Mouse (Mus musculus) erythroblast, adult 5-6 weeks (primary cell): Measurements from ENCODE around the gene Wwc2. TPM values are rescaled to one million over a fixed set of nuclear protein-coding genes. Genes with fewer than 3 reads are reported as not detected.

Experiments used
- ATAC-seq: replicated peaks from 2 replicates; pipeline ENCODE4 v1.8.0; 2016; ENCODE audit warnings: moderate number of reproducible peaks, mild to moderate bottlenecking, moderate TSS enrichment, inconsistent platforms; ENCODE audit not compliant: poor library complexity, low FRiP score, severe bottlenecking
- total RNA-seq, 2 experiments: library from RNA; stranded (forward) in 1 of 2; stranded (reverse) in 1 of 2; fragments of 150-400 nt in 1 of 2; fragments of 200-764, 138-1000 nt in 1 of 2; gene quantifications; 2 replicates each; pipeline versions ENCODE4 v1.2.3 to v1.2.4; 2015 to 2017; ENCODE audit warnings: low replicate concordance in 2 of 2

Gene Wwc2
- total RNA-seq (2015; ENCODE audit: low replicate concordance) (1.3 and 1.7 TPM in 2 replicates), total RNA-seq (2017; ENCODE audit: low replicate concordance) (0.17 and 0.42 TPM in 2 replicates)

DNA sequence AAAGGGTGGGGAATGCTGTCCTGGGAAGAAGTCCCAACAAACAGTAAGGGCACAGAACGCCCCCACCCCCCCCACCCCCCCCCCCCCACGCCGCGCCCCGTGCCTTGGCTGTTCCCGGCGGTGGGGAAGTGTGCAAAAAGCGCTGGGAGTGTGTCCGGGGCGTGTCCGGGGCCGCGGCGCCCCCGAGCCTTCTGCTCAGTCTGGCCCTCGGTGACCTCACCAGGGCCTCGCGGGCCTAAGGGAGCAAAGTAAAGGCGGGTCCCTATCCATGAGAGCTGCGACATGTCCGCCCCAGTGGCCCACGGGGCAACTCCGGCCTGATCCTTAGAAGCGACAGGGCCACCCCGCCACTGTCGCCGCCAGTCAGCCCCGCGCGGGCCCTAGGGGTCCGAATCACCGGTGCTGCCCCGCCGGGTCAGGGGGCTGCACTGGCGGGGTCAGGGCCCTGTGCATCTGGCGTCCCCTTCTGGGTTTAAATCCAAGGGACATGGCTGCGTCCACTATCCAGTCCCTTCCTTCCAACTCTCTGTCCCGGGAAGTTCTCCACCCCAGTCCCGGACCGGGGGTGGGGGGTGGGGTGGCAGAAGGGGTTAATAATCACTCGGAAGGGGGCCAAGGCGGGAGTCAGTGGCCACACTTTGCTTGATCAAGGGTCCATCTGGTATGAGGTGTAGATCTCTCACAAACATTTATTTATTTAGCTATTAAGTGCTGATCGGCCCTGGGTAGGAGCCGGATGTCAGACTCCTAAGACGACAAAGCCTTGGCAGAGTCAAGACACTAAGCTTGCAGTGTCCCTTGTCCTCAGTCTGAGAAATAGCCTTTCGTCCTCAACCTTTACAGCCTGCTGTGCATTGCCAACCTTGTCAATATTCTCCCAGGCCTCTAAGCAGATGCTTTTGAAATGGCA lies at the start of gene Wwc2:
Gene Wwc2, minus strand, starts transcription at position 14 of the 910 bp plus-strand sequence.
- ATAC-seq, result no peak

GRCm38 (mm10) chr8:48038261-48038934 lies 47.7 kb upstream of the Wwc2 start:
- ATAC-seq, result no peak

- ATAC-seq, result no peak
These were observed 41.3 kb upstream of the Wwc2 start for GRCm38 (mm10) chr8:48032046-48032445.

- ATAC-seq, result no peak
These were observed 39.9 kb upstream of the Wwc2 start for GRCm38 (mm10) chr8:48030667-48031066.

DNA sequence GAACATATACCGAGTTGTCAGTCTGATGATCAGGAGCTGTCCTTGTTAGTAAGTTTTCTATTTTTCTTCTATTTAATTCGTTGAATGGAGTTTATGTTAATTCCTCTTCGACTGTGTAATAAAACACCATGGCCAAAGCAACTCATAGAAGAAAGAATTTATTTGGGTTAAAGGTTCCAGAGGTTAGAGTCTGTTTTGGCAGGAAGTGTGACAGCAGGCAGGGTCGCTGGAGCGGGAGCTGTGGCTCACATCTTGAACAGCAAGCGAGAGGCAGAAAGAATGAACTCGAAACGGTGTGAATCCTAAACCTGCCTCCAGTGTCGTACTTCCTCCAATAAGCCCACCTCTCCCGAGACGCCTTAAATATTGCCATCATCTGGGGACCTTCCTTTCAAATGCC lies 36.1 kb upstream of the Wwc2 start:
- ATAC-seq, result no peak

GRCm38 (mm10) chr8:48023206-48023605 lies 32.5 kb upstream of the Wwc2 start:
- ATAC-seq, result no peak

DNA sequence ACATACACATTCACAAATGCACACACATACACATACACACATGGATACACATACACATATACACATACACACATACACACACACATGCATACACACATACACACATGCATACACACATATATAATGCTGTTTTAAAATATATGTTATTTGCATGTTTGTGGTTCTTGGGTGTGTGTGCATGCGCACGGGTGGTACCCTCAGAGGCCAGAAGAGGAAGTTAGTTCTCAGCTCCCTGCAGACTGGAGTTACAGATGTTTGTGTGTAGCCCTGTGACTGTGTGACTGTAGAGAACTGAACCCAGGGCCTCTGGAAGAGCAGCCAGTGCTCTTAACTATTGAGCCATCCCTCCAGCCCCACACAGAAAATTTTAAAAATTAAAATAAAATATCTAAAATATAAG lies 29.0 kb upstream of the Wwc2 start:
- ATAC-seq, result no peak

- peak; percentile 52; the same call in 1 of the 2 replicates for ATAC-seq
These were observed 25.8 kb upstream of the Wwc2 start for GRCm38 (mm10) chr8:48016538-48016937.

GRCm38 (mm10) chr8:48014386-48014785 lies 23.7 kb upstream of the Wwc2 start:
- no peak for ATAC-seq

GRCm38 (mm10) chr8:48013281-48013680 lies 22.6 kb upstream of the Wwc2 start:
- ATAC-seq, result no peak

DNA sequence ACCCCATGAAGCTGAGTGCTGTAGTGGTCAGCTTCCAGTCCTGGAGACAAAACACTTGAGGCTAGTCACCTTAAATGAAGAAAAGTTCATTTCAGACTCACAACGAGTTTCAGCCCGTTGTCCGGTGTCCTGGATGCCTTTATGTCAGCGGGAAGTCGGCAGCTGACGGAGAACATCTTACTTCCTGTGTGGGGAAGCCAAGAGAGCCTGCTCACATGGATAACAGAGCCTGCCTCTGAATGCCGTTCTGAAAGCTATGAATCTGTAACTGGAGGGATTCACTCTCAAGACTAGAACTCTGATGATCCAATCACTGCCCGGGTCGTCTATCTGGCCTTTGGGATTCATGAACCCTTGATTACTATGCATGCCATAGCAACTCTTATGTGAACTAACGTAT lies 21.1 kb upstream of the Wwc2 start:
- no peak for ATAC-seq

GRCm38 (mm10) chr8:48010977-48011376 lies 20.3 kb upstream of the Wwc2 start:
- no peak for ATAC-seq

DNA sequence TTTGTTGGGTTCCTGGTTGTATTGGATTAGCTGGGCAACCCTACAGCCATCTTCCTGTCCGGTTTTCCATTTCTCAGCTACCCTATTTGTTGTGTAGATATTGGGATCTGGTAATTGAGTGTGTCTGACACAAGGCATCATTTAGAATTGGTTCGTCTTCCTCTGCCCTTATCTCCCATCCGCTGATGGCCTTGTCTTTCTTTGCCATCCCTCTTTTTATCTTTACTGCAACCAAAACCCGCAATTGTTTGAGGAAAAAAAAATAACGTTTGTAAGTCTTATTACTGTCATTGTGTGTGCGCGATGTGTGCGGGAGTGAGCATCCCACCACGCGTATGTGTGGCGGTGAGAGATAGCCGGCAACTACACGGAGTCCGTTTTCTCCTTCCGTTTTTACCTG lies 18.7 kb upstream of the Wwc2 start:
- no peak for ATAC-seq

GRCm38 (mm10) chr8:48008936-48009335 lies 18.2 kb upstream of the Wwc2 start:
- no peak for ATAC-seq

- no peak for ATAC-seq
These were observed 16.1 kb upstream of the Wwc2 start for GRCm38 (mm10) chr8:48006869-48007268.

DNA sequence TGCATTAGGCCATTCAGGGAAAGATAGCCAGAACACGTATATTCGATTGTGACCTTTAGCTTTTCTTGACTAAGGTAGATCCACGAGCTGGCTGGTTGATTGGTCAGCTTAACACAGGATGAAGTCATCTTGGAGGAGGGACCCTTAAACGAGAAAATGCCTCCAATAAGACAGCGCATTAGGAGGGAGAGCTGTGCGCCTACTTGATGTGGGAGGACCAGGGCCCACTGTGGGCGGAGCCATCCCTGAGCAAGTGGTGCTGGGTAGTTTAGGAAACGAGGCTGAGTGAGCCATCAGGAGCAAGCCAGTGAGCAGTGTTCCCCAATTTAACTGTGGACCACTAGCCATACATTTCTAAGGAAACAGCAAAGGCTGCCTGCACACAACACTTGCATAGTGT lies 11.8 kb upstream of the Wwc2 start:
- no peak for ATAC-seq

GRCm38 (mm10) chr8:48001395-48001794 lies 10.7 kb upstream of the Wwc2 start:
- no peak for ATAC-seq

DNA sequence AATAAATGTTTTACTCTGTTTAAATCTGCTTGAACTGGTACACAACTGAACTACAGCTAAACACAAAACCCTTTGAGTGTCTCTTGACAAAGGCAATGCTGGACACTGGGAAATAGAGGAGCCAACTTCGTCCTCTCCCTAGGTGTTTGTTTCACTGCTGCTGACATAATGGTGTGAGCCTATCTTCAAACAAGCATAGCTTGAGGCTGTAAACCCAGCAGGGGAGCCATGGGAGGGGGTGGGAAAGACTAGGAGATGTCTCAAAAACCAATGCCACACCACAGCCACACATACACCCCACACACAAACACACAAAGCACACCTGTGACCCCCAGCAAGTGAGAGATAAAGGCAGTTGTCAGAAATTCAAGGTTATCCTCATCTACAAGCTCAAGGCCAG lies 6.0 kb upstream of the Wwc2 start:
- no peak for ATAC-seq

DNA sequence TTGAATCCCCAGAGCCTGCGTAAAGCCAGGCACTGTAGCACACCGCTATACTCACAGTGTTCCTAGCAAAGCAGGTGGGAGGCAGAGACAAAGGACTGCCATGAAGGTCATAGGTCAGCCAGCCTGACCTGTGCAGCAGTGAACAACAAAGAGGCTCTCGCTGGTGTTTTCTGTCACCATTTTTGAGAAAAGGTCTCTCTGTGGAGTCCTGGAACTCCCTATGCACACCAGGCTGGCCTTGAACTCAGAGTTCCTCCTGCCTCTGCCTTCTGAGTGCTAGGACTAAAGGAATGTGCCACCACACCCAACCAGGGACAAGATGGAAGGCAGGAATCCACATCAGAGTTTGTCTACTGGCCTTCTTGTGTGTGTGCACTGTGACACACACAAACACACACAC lies 5.4 kb upstream of the Wwc2 start:
- no peak for ATAC-seq

- ATAC-seq, result no peak
These were observed 4.7 kb upstream of the Wwc2 start for GRCm38 (mm10) chr8:47995391-47995790.

DNA sequence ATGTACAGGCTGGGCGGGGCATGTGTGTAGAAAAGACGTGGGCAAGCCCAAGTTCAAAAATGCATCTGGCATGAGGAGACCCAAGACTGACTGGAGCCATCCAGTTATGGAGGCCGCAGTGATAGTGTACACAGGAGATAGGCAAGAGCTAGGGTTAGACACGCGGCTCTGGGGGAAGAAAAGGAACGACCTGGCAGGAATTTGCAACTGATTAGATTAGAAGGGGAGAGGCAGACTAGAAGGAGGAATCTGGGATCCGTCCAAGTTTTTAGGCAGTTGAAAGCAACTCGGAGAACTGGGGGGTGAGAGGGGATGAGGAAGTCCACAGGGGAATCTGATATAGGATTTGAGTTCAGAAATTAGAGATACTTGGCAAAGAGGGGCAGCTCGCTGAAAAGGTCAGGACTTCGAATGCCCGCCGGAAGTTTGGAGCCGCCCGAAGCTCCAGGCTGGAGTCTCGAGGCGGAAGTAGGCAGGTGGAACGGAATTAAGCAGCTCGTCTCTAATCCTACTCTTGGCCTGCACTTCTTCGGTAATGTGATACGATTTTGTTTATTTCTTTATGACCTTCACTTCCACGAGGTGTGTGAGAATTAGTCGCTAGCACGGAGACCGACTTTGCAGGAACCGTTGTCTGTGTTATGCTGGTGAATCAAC lies 4.0 kb upstream of the Wwc2 start:
- ATAC-seq, result no peak
